Mouse (Mus musculus): ENCODE results near the gene Polr1d. TPM values are rescaled to one million over a fixed set of nuclear protein-coding genes. Genes with fewer than 3 reads are reported as not detected.

Polr1d gene
- polyA plus RNA-seq, 1 experiment from 2014 or later: 89.7 TPM

- no peak overlapping the region for H3K4me2 ChIP-seq (ENCODE audit: low read length)
- H3K9ac ChIP-seq (ENCODE audit: low read depth, low read length): no peak overlapping the region
- no peaks in the 10 kb centered on the region for H3K9me3 ChIP-seq (replicated peaks; ENCODE audit: control insufficient read depth, low read length, poor library complexity, severe bottlenecking)
- no peak for ATAC-seq
- no peaks in the 10 kb centered on the region for H3K36me3 ChIP-seq (ENCODE audit: control insufficient read depth, insufficient read depth, low read length)
- no peaks in the 10 kb centered on the region for H3K27me3 ChIP-seq (ENCODE audit: control insufficient read depth, insufficient read depth, low read depth, low read length)
- H3K27ac ChIP-seq (ENCODE audit: low read length): no peak overlapping the region
- 98% methylated on average over 6 of the region's 6 CpGs for WGBS
- no peaks in the 10 kb centered on the region for H3K4me1 ChIP-seq (ENCODE audit: control insufficient read depth, insufficient read depth, low read length)
- no peak overlapping the region for H3K4me3 ChIP-seq (ENCODE audit: low read depth, low read length)
Observed at GRCm38 (mm10) chr5:147094296-147094695, 17.4 kb downstream of the Polr1d start.

- WGBS: 91% methylated on average over 4 of the region's 4 CpGs
- no peaks in the 10 kb centered on the region for H3K4me1 ChIP-seq (ENCODE audit: control insufficient read depth, insufficient read depth, low read length)
- no peak overlapping the region for H3K27ac ChIP-seq (ENCODE audit: low read length)
- no peaks in the 10 kb centered on the region for H3K27me3 ChIP-seq (ENCODE audit: control insufficient read depth, insufficient read depth, low read depth, low read length)
- ATAC-seq: no peak
- no peaks in the 10 kb centered on the region for H3K36me3 ChIP-seq (ENCODE audit: control insufficient read depth, insufficient read depth, low read length)
- no peak overlapping the region for H3K9ac ChIP-seq (ENCODE audit: low read depth, low read length)
- H3K4me2 ChIP-seq (ENCODE audit: low read length): no peak overlapping the region
- no peak overlapping the region for H3K4me3 ChIP-seq (ENCODE audit: low read depth, low read length)
- H3K9me3 ChIP-seq (replicated peaks; ENCODE audit: control insufficient read depth, low read length, poor library complexity, severe bottlenecking): no peaks in the 10 kb centered on the region
Observed at GRCm38 (mm10) chr5:147096586-147096985, 19.7 kb downstream of the Polr1d start.

GRCm38 (mm10) chr5:147098667-147099066 lies 21.8 kb downstream of the Polr1d start:
- Histone ChIP-seq H3K36me3 (ENCODE audit: control insufficient read depth, insufficient read depth, low read length) (no peaks in the 10 kb centered on the region), H3K27ac (ENCODE audit: low read length) (no peak overlapping the region), H3K4me3 (ENCODE audit: low read depth, low read length) (no peak overlapping the region), H3K4me2 (ENCODE audit: low read length) (no peak overlapping the region), H3K9me3 (replicated peaks; ENCODE audit: control insufficient read depth, low read length, poor library complexity, severe bottlenecking) (no peaks in the 10 kb centered on the region), H3K9ac (ENCODE audit: low read depth, low read length) (no peak overlapping the region), H3K4me1 (ENCODE audit: control insufficient read depth, insufficient read depth, low read length) (no peaks in the 10 kb centered on the region), H3K27me3 (ENCODE audit: control insufficient read depth, insufficient read depth, low read depth, low read length) (no peaks in the 10 kb centered on the region)
- ATAC-seq: no peak
- WGBS: 91% methylated on average over 7 of the region's 7 CpGs

- H3K4me1 ChIP-seq (ENCODE audit: control insufficient read depth, insufficient read depth, low read length): no peaks in the 10 kb centered on the region
- WGBS: 71% methylated on average over 2 of the region's 2 CpGs
- H3K9ac ChIP-seq (ENCODE audit: low read depth, low read length): no peak overlapping the region
- H3K27ac ChIP-seq (ENCODE audit: low read length): no peak overlapping the region
- H3K27me3 ChIP-seq (ENCODE audit: control insufficient read depth, insufficient read depth, low read depth, low read length): no peaks in the 10 kb centered on the region
- H3K4me2 ChIP-seq (ENCODE audit: low read length): no peak overlapping the region
- no peak overlapping the region for H3K4me3 ChIP-seq (ENCODE audit: low read depth, low read length)
- H3K36me3 ChIP-seq (ENCODE audit: control insufficient read depth, insufficient read depth, low read length): peaks cover 2% of the 10 kb centered on the region; the same call in 1 of the 2 replicates
- no peaks in the 10 kb centered on the region for H3K9me3 ChIP-seq (replicated peaks; ENCODE audit: control insufficient read depth, low read length, poor library complexity, severe bottlenecking)
- ATAC-seq: no peak
Observed at GRCm38 (mm10) chr5:147100180-147100579, 23.3 kb downstream of the Polr1d start.

GRCm38 (mm10) chr5:147102295-147102694 lies 25.4 kb downstream of the Polr1d start:
- WGBS: 87% methylated on average over 6 of the region's 6 CpGs
- Histone ChIP-seq H3K27ac (ENCODE audit: low read length) (no peak overlapping the region), H3K4me3 (ENCODE audit: low read depth, low read length) (no peak overlapping the region), H3K9ac (ENCODE audit: low read depth, low read length) (no peak overlapping the region), H3K9me3 (replicated peaks; ENCODE audit: control insufficient read depth, low read length, poor library complexity, severe bottlenecking) (no peaks in the 10 kb centered on the region), H3K27me3 (ENCODE audit: control insufficient read depth, insufficient read depth, low read depth, low read length) (no peaks in the 10 kb centered on the region), H3K36me3 (ENCODE audit: control insufficient read depth, insufficient read depth, low read length) (peaks cover 3% of the 10 kb centered on the region; the same call in 1 of the 2 replicates), H3K4me1 (ENCODE audit: control insufficient read depth, insufficient read depth, low read length) (no peaks in the 10 kb centered on the region), H3K4me2 (ENCODE audit: low read length) (no peak overlapping the region)
- ATAC-seq: no peak

GRCm38 (mm10) chr5:147107276-147107675 lies 30.4 kb downstream of the Polr1d start:
- H3K27ac ChIP-seq (ENCODE audit: low read length): no peak overlapping the region
- H3K9me3 ChIP-seq (replicated peaks; ENCODE audit: control insufficient read depth, low read length, poor library complexity, severe bottlenecking): no peaks in the 10 kb centered on the region
- H3K4me1 ChIP-seq (ENCODE audit: control insufficient read depth, insufficient read depth, low read length): no peaks in the 10 kb centered on the region
- no peak for ATAC-seq
- no peak overlapping the region for H3K4me2 ChIP-seq (ENCODE audit: low read length)
- H3K36me3 ChIP-seq (ENCODE audit: control insufficient read depth, insufficient read depth, low read length): peaks cover 8% of the 10 kb centered on the region; the same call in 1 of the 2 replicates
- no peaks in the 10 kb centered on the region for H3K27me3 ChIP-seq (ENCODE audit: control insufficient read depth, insufficient read depth, low read depth, low read length)
- no peak overlapping the region for H3K9ac ChIP-seq (ENCODE audit: low read depth, low read length)
- WGBS: 90% methylated on average over 3 of the region's 3 CpGs
- no peak overlapping the region for H3K4me3 ChIP-seq (ENCODE audit: low read depth, low read length)

GRCm38 (mm10) chr5:147108861-147109591 lies 32.2 kb downstream of the Polr1d start:
- H3K4me1 ChIP-seq (ENCODE audit: control insufficient read depth, insufficient read depth, low read length): no peaks in the 10 kb centered on the region
- H3K27me3 ChIP-seq (ENCODE audit: control insufficient read depth, insufficient read depth, low read depth, low read length): no peaks in the 10 kb centered on the region
- H3K9me3 ChIP-seq (replicated peaks; ENCODE audit: control insufficient read depth, low read length, poor library complexity, severe bottlenecking): no peaks in the 10 kb centered on the region
- H3K27ac ChIP-seq (ENCODE audit: low read length): no peak overlapping the region
- H3K4me3 ChIP-seq (ENCODE audit: low read depth, low read length): no peak overlapping the region
- no peak for ATAC-seq
- no peak overlapping the region for H3K4me2 ChIP-seq (ENCODE audit: low read length)
- no peak overlapping the region for H3K9ac ChIP-seq (ENCODE audit: low read depth, low read length)
- H3K36me3 ChIP-seq (ENCODE audit: control insufficient read depth, insufficient read depth, low read length): peaks cover 16% of the 10 kb centered on the region; the same call in 1 of the 2 replicates
- 89% methylated on average over 13 of the region's 13 CpGs for WGBS

GRCm38 (mm10) chr5:147114738-147115137 lies 37.9 kb downstream of the Polr1d start:
- no peaks in the 10 kb centered on the region for H3K9me3 ChIP-seq (replicated peaks; ENCODE audit: control insufficient read depth, low read length, poor library complexity, severe bottlenecking)
- H3K9ac ChIP-seq (ENCODE audit: low read depth, low read length): no peak overlapping the region
- 70% methylated on average over 7 of the region's 7 CpGs for WGBS
- H3K4me1 ChIP-seq (ENCODE audit: control insufficient read depth, insufficient read depth, low read length): no peaks in the 10 kb centered on the region
- no peak for ATAC-seq
- no peaks in the 10 kb centered on the region for H3K27me3 ChIP-seq (ENCODE audit: control insufficient read depth, insufficient read depth, low read depth, low read length)
- H3K27ac ChIP-seq (ENCODE audit: low read length): no peak overlapping the region
- H3K36me3 ChIP-seq (ENCODE audit: control insufficient read depth, insufficient read depth, low read length): 0 out of 2 replicates have a peak, but pooled peaks cover 13% of the 10 kb centered on the region
- H3K4me2 ChIP-seq (ENCODE audit: low read length): no peak overlapping the region
- H3K4me3 ChIP-seq (ENCODE audit: low read depth, low read length): no peak overlapping the region

GRCm38 (mm10) chr5:147115631-147116030 lies 38.8 kb downstream of the Polr1d start:
- Histone ChIP-seq H3K9ac (ENCODE audit: low read depth, low read length) (no peak overlapping the region), H3K4me1 (ENCODE audit: control insufficient read depth, insufficient read depth, low read length) (no peaks in the 10 kb centered on the region), H3K4me2 (ENCODE audit: low read length) (no peak overlapping the region), H3K9me3 (replicated peaks; ENCODE audit: control insufficient read depth, low read length, poor library complexity, severe bottlenecking) (no peaks in the 10 kb centered on the region), H3K27me3 (ENCODE audit: control insufficient read depth, insufficient read depth, low read depth, low read length) (no peaks in the 10 kb centered on the region), H3K4me3 (ENCODE audit: low read depth, low read length) (no peak overlapping the region), H3K27ac (ENCODE audit: low read length) (no peak overlapping the region), H3K36me3 (ENCODE audit: control insufficient read depth, insufficient read depth, low read length) (0 out of 2 replicates have a peak, but pooled peaks cover 13% of the 10 kb centered on the region)
- WGBS: 95% methylated on average over 4 of the region's 4 CpGs
- ATAC-seq: no peak

All from midbrain, embryonic 16.5 days (tissue).